Mouse (Mus musculus) kidney, postnatal 10 days (tissue): ENCODE data around the gene Dxo.
"Not testable (repeated sequence)": the region's sequence is repeated elsewhere in the genome, so short reads cannot be mapped to it uniquely, and the experiment has no call there.

Experiments
- DNase-seq: peaks from one replicate; pipeline ENCODE4 v3.0.0; 2021; ENCODE audit warnings: mixed read lengths

The Dxo gene

DNA sequence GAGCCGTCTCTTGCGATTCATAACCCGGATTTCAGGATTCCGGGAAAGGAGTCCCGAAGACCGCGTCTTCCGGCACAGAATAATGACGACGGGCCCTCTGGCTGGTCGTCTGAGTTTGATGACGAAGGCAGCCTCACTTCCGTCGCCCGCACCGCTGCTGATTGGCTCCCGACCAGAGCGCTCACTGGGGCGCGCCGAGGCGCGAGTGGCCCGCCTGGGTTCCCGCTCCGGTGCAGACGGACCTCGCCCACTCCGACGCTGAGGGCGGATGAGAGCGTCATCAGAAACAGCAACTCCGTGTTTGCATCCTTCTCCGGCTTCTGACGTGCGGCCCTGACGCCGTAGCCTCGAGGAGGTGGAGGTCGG lies at the start of gene Dxo, which contains the start of gene Stk19:
Gene Dxo, plus strand, starts transcription at position 164 of the 366 bp plus-strand sequence.
Gene Stk19, minus strand, starts transcription at position 90 of the 366 bp plus-strand sequence.
- DNase-seq, result peak; percentile 98

DNA sequence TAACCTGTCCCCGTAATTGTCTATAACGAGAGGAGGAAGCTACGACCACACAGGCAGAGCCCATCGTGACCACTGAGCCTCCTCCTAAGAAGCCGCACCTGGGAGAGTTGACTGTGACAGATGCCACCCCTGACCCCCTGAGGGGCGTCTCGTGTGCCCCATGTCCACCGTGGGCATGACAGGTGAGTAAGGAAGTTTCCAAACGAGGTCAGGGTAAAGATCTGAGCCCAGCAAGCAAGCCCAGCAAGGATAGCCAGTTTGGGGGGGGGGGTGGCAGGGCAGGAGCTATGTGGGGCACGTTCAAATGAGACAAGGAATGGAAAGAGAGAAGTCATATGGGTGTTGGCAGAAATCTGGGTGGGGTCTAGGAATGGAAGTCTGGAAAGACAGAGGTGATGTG lies 41.8 kb upstream of the Dxo start:
- no peak for DNase-seq

DNA sequence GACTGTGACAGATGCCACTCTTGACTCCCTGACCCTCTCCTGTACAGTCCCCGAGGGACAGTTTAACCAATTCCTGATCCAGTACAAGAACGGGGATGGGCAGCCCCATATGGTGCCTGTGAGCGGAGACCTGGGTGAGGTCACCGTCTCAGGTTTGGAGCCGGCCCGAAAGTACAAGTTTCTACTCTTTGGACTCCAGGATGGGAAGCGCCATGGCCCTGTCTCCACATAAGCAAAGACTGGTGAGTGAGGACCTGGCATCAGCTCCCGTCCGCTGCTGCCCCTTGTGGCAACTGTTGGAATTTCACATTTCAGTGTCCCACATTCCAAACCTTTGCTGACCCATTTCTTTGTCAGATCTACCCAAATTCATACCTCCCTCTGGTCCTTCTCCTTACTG lies 41.2 kb upstream of the Dxo start:
- peak; percentile 73 for DNase-seq

DNA sequence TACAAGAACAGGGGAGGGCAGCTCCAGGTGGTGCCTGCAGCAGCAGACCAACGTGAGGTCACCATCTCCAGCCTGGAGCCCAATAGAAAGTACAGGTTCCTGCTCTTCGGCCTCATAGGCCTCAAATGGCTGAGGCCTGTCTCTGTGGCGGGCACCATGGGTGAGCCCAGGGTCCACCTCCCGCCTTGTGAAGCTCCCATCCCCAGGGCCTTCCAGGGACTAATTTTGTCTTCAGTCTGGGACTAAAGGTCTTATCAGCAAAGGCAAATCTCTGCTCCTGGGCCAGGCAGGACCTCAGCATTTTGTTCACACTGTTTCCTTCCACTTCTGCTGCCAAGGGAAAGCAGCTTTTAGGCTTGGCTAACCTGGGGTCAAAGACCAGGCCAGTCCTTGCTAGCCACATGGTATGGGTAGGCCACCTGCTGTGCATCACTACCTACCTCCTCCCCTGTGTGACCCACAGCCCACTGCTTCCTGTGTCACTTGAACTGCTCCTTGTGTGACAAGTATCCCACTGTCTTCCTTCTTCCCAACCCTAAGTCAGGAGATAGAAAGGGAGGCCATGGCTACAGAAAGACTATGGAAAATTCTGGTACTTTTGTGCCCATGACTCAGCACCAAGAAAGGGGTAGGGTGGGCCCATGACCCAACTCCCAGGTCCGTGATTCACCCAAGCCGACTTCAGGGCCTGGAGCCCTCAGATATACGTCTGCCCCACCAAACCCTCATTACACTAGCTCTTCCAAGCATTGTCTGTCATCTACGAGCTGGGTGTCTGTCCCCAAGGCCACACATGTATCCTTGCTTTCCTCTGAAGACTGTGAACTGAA lies 40.3 kb upstream of the Dxo start:
- no peak for DNase-seq

DNA sequence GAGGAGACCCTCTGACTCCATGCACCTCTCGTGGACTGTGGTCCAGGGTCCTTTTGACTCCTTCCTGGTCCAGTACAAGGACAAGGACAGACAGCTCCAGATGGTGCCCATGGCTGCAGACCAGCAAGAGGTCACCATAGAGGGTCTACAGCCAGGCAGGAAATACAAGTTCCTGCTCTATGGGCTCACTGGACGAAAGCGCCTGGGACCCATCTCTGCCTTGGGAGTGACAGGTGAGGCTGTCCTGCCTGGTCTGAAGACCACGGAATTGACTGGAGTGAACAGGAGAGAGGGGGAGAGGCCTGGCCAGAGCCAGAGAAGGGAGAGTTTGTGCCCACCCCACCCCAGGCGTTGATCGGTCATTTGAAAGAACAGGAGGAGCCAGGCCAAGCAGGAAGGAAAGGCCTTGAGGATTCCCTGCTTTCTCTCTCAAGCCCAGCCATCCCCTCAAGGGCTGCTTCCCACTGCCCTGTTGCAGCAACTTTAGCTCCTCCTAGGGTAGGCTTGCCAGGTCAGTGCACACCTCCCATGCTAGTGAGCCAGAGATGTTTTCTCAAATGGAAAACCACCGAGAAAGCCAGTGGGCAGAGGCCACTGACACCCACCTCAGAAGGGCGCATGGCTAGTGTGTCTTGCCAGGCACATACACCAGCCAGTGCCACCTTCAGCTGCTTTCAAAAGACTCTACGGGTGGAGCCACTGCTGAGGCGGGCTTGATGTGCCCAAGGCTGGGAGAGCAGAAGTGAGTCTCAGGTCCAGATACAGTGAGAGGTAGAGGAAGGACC lies 39.4 kb upstream of the Dxo start:
- DNase-seq, result not testable (repeated sequence)

DNA sequence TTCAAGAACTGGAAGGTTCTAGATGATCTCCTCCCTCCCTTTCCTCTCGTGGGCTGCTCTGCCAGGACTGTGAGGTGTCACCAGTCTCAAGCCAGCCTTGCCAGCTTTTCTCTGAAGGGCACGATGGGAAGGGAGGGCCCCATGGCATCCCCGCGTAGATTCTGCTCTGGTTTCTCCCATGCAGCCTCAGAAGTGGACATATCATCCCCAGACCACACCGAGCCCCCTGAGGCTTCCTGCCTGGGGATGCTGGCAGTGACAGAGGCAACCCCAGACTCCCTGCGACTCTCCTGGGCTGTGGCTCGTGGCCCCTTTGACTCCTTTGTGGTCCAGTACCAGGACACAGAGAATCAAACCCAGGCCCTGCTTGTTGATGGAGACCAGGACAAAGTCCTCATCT lies 38.7 kb upstream of the Dxo start:
- not testable (repeated sequence) for DNase-seq

DNA sequence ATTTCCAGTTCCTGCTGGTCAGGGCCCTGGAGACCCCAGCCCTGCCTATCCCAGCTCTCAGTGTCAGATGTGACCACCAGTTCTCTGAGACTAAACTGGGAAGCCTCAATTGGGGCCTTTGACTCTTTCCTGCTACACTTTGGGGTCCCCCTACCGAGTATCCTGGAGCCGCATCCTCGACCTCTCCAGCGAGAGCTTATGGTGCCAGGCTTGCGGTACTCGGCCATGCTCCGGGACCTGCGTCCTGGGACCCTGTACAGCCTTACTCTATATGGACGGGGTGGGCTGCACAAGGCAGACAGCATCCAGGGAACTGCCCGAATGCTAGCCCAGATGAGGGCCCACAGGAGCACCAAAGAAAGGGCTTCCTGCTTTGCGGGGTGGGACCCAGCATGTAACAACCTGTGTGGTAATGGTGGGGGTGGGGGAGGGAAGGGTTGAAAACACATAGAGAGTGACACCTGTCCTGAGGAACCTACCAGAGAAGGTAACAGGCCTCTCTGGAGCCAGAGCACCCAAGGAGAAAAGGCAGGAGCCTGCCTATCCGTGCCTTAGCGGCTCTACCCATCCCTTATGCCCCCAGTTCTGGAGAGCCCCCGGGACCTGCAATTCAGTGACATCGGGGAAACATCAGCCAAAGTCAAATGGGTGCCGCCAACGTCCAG lies 37.8 kb upstream of the Dxo start:
- no peak for DNase-seq

DNA sequence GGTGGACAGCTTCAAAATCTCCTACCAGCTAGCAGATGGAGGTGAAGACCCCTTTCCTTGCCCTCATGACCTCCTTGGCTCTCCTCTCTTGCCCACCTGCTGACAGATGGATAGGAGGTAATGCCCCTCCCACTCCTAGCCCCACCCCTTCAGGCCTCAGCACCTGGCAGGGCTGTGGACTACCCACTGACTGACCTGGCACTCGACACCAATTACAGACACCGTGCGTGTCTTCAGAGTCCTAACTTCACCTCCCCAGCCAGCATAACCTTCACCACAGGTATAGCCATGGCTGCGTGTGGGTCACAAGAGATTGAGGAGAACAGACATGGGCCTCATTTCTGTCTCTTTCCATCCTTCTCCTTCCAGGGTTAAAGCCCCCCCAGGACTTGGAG lies 37.3 kb upstream of the Dxo start:
- DNase-seq, result no peak

DNA sequence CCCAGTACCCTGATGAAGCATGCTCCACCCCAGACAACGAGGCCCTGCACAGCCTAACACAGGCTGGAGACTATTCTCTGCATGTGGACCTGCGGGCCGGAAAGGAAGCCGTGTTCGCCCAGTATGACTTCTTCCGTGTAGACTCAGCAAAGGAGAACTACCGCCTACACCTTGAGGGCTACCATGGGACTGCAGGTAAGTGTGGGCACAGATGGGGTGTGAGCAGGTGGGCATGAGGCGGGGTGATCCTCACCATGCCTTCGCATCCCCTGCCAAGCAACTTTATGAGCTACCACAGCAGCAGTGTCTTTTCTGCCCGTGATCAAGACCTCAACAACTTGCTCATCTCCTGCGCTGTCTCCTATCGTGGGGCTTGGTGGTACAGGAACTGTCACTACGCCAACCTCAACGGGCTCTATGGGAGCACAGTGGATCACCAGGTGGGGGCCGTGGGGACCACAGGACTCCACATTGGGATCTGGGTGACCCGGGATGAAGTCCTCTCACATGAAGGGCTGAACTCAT lies 36.0 kb upstream of the Dxo start:
- not testable (repeated sequence) for DNase-seq

DNA sequence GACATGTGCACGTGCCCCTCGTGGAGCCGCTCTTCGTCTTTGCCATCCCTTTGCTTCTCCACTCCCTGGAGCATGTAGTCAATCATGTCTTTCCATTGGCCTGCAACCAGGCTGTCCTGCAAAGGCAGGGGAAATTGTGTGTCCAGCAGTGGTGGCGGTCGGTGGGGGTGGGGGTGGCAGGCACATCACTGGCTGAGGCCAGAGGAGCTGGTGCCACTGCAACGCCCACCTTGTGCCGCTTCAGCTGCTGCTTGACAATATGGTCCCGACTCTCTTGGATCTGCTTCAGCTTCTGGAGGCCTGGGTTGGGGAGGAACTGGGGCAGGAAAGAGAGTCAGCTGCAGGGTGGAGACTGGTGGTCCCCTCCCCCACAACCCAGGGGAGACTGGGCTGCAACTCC lies 34.1 kb upstream of the Dxo start:
- DNase-seq, result not testable (repeated sequence)

DNA sequence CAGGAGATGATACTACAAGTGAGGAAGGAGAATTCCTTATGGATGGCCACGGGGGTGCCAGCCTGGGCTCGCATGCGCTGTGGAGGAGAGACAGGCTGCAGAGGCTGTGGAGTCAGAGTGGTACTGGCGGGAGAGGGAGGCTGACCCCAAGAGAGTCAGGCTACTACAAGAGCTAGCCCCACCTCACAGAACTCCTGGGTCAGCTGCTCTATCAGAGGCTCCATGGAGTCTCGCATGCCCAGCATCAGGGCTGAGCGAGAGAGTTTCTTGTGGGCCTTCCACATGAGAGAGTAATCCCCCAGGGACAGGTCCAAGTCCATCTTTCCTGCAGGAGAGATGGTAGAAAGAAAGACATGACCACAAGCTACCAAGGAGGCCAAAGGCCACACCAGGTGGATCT lies 33.5 kb upstream of the Dxo start:
- DNase-seq, result not testable (repeated sequence)

DNA sequence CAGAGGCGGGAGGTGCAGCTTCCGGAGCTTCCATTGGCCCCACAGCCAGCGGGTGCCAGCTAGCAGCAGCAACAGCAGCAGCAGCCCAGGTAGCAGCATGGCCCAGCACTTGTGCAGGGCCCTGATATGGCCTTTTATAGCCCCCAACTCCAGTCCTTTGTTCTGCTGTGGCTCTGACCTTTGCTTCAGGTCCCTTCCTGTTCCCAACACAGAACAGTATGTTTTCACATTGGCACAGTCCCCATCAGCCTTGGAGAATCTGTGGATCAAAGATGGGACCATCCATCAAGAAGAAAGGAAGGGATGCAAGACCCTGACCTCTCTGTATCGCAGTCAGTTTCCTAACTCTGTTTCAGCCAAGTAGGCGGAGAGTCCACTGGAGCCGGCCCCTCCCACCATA lies 32.5 kb upstream of the Dxo start, which contains the start of gene Cyp21a1:
Gene Cyp21a1, minus strand, starts transcription at position 261 of the 400 bp plus-strand sequence.
- DNase-seq, result not testable (repeated sequence)

DNA sequence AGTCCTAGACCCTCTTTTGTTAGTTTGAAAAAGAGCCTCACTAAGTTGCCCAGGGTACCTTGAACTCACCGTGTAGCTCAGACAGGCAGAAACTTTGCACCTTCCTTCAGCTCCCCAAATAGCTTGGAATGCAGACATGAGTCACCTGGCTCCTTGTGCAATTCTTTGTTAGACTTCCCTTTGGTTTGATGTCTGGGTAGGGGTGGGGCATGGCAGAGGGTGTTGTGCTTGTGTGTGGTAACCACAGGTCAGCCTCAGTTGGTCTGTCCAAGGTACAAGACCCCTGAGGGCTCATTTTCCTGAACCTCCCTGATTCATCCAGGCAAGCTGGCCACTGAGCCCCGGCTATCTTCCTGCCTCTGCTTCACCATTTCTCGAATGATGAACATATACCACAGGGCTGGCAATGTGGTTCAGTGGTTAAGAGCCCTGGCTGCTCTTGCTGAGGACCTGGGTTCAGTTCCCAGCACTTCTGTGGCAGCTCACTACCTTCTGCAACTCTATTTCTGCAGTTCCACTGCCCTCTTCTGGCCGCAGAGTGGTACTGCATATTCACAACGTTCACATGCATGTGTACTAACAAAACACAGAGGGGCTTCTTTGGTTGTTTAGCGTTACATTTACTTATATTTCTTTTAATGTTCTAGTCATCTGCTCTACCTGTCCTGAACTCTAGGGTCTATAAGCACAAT lies 31.8 kb upstream of the Dxo start:
- no peak for DNase-seq

DNA sequence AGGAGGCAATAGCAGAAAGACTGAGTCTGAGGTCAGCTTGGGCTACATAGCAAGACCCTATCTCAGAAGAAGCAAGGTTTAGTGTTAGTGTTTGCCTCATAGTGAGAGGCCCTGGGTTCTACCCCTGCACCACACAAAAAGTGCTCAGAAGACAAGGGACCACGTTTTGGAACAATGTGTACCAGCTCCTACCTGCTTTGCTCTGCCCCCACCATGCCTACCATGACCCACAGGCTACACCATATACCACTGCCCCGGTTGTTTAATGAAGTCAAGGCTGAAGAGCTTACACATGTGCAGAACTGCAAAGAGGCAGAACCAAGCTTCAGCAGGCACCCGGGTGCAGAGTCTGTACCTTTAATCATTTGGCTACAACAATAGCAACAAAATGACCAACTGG lies 29.6 kb upstream of the Dxo start:
- DNase-seq, result no peak

DNA sequence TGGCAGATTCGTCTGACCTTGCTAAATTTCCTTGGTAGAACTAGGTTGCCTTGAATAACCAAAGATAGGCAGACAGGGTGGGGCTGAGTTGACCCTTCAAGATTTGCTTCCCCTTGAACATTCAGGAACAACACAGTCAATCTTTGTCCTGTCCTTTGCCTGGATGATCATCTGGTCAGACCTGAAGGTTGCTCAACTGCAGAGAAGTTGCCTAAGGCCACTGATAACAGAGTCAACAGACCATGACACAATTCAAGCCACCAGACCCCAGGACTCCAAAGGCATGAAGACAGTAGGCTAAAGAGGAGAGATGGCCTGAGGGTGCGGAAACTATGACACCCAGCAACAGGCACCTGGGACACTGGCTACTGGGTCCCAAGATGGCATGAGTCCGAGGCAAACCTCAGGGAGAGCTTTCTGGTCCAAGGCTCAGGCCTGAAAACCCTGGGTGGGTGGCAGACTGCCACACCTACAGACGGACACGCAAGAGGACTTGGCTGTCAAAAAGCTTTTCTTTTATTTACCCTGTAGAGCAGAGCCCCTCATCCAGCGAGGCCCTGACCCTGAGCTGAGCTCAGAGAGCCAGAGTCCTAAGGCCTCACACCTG lies 28.1 kb upstream of the Dxo start:
- no peak for DNase-seq

DNA sequence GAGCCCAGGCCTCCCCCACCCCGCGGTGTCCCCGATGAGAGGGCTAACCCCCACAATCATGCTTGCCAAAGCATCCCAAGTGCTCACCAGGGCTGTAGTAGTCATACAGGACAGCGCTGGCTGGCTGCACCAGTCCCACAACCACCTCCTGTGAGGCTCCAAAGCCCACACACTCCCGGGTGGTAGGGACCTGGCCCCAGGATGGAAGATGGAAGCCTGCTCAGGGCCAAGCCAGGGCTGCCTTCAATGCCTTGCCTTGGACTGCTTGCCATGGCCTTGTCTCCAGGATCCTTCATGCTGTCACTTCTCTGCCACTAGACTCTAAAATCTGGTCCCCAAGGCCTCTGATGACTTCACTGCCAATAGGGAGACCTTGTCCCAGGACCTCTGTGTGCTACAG lies 26.4 kb upstream of the Dxo start:
- DNase-seq, result not testable (repeated sequence)

DNA sequence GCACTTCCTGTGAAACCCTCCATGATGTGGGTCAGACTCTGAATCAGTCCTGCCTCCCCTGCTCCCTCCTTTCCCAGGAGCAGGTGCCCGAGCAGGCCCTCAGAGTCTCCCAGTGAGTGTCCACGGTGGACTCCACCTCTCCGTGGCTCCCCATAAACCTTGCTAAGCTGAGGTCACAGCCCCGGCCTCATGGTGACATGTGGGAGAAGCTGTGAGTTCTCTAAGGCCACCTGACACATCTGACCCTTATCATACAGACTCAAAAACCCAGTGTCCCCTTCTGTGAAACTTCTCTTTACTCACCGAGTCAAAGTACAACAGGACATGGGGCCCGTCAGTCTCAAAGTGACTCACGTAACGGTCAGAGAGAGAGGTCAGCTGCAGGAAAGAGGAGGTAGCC lies 26.0 kb upstream of the Dxo start:
- DNase-seq, result not testable (repeated sequence)

DNA sequence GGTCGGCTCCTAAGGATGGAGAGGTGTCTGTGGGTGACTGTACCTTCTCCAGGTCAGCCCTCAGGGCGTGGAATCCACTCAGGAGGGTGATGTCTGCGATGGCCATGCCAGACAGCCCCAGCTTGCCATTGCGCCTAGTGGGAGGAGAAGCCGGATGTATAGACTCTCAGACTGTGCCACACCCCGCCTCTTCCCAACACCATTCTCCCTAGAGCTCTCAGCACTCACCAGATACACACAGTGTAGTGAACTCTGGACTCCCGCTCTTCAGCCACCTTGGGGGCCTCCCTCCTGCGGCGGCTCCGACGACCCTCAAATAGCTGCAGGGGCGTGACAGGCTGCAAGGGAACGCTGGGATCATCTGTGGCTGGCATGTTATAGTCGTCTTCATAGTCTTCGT lies 25.5 kb upstream of the Dxo start:
- no peak for DNase-seq

DNA sequence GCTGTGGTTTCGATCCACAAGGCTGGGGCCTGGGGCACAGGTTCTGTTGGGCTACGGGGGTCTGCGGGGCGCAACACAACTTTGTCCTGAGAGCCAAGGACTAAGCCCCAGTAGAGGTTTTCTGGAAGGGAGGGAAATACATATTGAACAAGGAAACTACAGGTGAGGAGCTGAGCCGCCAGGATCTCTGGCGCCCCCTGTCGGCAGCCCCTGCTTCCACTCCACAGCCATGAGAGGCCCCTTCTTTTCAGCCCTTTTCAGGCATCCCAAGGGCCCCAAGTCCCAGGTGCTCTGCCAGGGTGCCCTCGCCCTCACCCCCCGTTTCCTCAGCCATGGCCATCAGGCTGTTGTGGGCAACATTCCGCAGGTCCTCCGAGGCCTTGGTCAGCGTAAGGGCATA lies 23.1 kb upstream of the Dxo start:
- DNase-seq, result peak; percentile 59

DNA sequence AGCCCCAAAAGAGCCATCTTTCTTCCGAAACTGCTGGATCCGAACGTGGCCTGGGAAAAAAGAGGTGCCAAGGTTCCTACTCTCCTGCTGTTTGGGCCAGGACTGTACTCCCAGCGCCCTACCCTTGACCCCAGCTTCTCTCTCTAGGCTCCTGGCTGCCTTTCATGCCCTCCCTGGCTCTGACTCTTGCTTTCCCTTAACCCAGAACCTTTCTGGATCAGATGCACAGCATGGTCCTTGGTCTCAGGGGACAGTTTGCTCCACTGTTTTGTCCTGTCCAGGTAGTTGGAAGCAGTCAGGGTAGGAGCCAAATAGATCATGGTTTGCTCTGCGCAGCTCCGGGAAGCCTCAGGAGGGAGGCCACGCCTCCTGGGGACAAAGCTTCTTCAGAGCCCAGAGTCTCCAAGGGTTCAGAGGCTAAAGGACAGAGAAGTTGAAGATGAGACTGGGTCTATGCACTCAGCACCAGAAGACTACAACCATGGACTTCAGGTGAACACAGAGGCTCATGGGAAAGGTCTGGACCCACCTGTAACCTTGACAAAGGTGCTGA lies 21.9 kb upstream of the Dxo start:
- DNase-seq, result no peak

DNA sequence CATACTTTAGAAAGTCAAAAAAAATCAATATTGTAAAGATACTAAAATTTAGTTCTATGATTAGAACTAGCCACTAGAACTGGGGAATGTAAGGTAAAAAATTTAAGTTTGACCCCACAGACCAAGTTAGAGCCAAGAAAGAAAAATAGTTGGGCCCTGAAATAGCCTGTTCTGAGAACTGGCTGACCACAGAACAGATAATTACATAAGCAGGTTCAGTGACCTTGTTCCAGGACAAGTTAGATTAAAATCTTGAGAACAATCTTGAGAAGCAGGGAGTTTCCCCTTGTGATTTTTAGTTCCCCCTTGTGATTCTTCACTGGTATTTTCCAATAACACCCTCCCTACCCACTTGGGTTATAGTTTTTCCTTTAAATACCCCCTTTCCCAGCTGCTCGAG lies 6.0 kb upstream of the Dxo start:
- not testable (repeated sequence) for DNase-seq
